Mouse (Mus musculus): Measurements from ENCODE around the gene Rnd3. TPM values are rescaled to one million over a fixed set of nuclear protein-coding genes. Genes with fewer than 3 reads are reported as not detected.

The Rnd3 gene
- polyA plus RNA-seq, 1 experiment from 2014 or later = 142 TPM

DNA sequence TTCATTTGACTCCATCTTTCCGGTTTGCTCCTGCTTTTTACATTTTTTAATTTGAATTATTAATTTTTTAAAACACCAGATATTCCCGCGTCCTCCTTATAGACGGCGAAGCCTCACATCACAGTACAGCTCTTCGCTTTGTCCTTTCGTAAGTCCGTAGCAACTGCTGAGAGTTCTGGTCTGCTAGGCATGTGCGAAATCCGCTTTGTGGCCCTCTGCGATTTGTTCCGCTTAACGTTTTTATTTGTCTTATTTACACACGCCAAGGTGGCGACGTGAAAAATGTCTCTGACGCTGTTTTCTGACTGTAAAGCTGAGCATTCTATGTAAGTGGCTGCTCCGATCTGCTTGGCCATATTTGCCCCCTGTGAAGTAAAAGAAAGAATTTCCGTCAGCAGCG lies 16.7 kb downstream of the Rnd3 start:
- Histone ChIP-seq H3K27ac (no peak overlapping the region), H3K9ac (replicated peaks) (no peak overlapping the region), H3K9me3 (no peaks in the 10 kb centered on the region), H3K27me3 (no peaks in the 10 kb centered on the region), H3K4me3 (replicated peaks) (no peak overlapping the region), H3K36me3 (peaks cover 78% of the 10 kb centered on the region), H3K4me1 (replicated peaks) (0 out of 2 replicates have a peak, but pooled peaks cover under 1% of the 10 kb centered on the region), H3K4me2 (no peak overlapping the region)
- ATAC-seq (ENCODE audit: insufficient number of reproducible peaks, insufficient read depth, low FRiP score, low TSS enrichment, low read depth) = no peak
- 94% methylated on average over 20 of the region's 20 CpGs for WGBS

DNA sequence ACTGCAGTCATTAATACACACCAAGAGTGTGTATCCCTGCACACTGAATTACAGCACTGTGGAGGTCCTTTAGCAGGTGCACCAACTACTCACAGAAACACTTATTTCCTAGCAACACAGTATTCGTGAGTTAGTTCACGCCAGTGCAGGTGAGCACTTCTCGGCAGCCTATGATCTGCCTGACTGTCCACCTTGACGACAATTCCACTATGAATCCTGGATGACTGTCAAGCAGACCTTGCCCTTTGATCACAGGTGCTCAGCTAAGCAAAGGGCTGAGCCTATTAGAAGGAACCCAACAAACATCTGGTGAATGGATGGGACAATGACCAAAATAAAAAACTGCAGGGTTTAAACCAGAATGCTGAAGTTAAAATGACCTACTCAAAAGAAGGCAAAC lies 20.8 kb downstream of the Rnd3 start:
- Histone ChIP-seq H3K9ac (replicated peaks) (no peak overlapping the region), H3K4me2 (no peak overlapping the region), H3K27me3 (no peaks in the 10 kb centered on the region), H3K27ac (no peak overlapping the region), H3K4me1 (replicated peaks) (no peaks in the 10 kb centered on the region), H3K4me3 (replicated peaks) (no peak overlapping the region), H3K36me3 (peaks cover 38% of the 10 kb centered on the region), H3K9me3 (no peaks in the 10 kb centered on the region)
- ATAC-seq (ENCODE audit: insufficient number of reproducible peaks, insufficient read depth, low FRiP score, low TSS enrichment, low read depth) = no peak
- 79% methylated on average over 4 of the region's 4 CpGs for WGBS

DNA sequence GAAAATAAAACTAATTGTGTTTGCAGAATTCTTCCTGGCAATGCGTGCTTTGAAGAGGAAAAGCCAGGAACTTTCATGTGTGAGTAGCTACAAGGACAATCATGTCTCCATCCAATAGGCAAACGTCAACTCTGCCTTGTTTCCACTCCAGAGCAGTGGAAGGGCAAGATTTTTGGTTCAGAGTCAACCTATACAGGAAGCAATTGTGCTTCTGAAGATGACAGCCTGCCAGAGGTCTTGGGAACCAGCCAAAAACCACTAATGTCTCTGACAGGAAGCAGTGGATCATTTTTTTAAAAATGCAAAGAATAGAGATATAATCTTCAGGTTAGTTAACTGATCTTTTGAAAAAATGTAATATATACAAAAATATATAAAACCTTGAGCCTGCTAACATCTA lies 38.6 kb downstream of the Rnd3 start:
- ATAC-seq (ENCODE audit: insufficient number of reproducible peaks, insufficient read depth, low FRiP score, low TSS enrichment, low read depth) = no peak
- no peaks in the 10 kb centered on the region for H3K9me3 ChIP-seq
- H3K36me3 ChIP-seq = no peaks in the 10 kb centered on the region
- H3K27me3 ChIP-seq = no peaks in the 10 kb centered on the region
- no peak overlapping the region for H3K27ac ChIP-seq
- H3K9ac ChIP-seq (replicated peaks) = no peak overlapping the region
- no peak overlapping the region for H3K4me3 ChIP-seq (replicated peaks)
- H3K4me1 ChIP-seq (replicated peaks) = no peaks in the 10 kb centered on the region
- WGBS = 72% methylated on average over 2 of the region's 2 CpGs
- no peak overlapping the region for H3K4me2 ChIP-seq

DNA sequence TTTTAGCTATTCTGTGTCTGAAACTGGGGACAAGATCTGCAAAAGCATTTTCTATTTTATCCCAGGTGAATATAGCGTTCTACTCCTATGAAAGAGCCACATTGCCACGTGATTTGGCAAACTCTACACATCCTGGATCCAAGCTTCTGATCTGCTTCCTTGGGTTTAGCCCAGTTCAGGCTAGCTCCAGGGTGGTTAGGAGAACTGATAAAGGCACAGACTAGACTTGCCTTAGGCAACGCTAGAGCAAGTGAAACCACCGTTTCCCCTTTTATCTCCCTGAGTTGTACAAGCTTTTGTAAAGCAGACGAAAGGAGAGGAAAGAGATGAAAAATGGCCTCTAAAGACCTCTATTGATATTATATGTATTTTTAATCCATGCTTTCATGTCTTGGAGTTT lies 40.3 kb downstream of the Rnd3 start:
- Histone ChIP-seq H3K4me3 (replicated peaks) (no peak overlapping the region), H3K9ac (replicated peaks) (no peak overlapping the region), H3K4me2 (no peak overlapping the region), H3K36me3 (no peaks in the 10 kb centered on the region), H3K27ac (no peak overlapping the region), H3K27me3 (no peaks in the 10 kb centered on the region), H3K4me1 (replicated peaks) (no peaks in the 10 kb centered on the region), H3K9me3 (no peaks in the 10 kb centered on the region)
- WGBS = 71% methylated on average over 5 of the region's 5 CpGs
- ATAC-seq (ENCODE audit: insufficient number of reproducible peaks, insufficient read depth, low FRiP score, low TSS enrichment, low read depth) = no peak

DNA sequence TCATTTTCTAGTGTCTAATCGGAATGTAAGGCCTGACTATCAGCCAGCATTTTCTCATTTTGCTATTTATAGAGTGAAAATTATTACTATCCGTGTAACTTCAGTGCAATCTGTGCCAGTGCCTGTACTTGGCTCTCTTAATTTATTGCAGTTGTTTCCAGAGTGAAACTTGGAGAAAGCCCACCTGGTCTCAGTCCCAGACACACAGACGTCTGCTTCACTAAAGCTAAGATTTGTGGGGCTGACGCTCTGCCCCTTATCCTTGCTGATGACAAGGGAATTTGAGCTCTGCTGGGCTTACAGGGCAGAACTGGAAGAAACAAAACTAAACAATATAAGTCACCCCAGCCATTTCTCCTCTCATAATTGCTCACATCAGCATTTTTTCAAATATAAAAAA lies 47.7 kb downstream of the Rnd3 start:
- no peaks in the 10 kb centered on the region for H3K36me3 ChIP-seq
- no peak for ATAC-seq (ENCODE audit: insufficient number of reproducible peaks, insufficient read depth, low FRiP score, low TSS enrichment, low read depth)
- H3K4me3 ChIP-seq (replicated peaks) = no peak overlapping the region
- 19% methylated on average over 4 of the region's 4 CpGs for WGBS
- no peaks in the 10 kb centered on the region for H3K4me1 ChIP-seq (replicated peaks)
- no peak overlapping the region for H3K4me2 ChIP-seq
- no peaks in the 10 kb centered on the region for H3K27me3 ChIP-seq
- H3K9me3 ChIP-seq = no peaks in the 10 kb centered on the region
- no peak overlapping the region for H3K27ac ChIP-seq
- no peak overlapping the region for H3K9ac ChIP-seq (replicated peaks)

DNA sequence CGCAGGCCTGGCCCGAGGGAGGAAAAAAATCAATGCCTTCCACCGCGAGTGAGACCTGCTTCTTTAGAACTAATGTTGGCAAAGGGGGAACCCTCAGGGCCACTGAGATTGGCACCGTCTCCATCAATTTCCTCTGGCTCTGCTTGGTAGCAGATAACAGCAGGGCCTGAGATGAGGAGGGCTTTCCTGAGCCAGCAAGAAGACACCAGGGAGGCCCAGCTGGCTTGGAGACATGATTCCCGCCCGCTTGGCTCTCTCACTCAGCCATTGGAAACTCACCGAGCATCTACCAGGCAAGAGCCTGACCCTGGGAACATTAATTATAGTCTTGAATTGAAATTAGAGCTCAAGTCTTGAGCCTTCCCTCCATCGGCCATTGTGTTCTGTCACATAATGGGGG lies 48.9 kb downstream of the Rnd3 start:
- H3K9me3 ChIP-seq = no peaks in the 10 kb centered on the region
- no peaks in the 10 kb centered on the region for H3K4me1 ChIP-seq (replicated peaks)
- 76% methylated on average over 9 of the region's 9 CpGs for WGBS
- H3K36me3 ChIP-seq = no peaks in the 10 kb centered on the region
- no peak for ATAC-seq (ENCODE audit: insufficient number of reproducible peaks, insufficient read depth, low FRiP score, low TSS enrichment, low read depth)
- H3K4me3 ChIP-seq (replicated peaks) = no peak overlapping the region
- H3K4me2 ChIP-seq = no peak overlapping the region
- no peaks in the 10 kb centered on the region for H3K27me3 ChIP-seq
- no peak overlapping the region for H3K27ac ChIP-seq
- H3K9ac ChIP-seq (replicated peaks) = no peak overlapping the region

DNA sequence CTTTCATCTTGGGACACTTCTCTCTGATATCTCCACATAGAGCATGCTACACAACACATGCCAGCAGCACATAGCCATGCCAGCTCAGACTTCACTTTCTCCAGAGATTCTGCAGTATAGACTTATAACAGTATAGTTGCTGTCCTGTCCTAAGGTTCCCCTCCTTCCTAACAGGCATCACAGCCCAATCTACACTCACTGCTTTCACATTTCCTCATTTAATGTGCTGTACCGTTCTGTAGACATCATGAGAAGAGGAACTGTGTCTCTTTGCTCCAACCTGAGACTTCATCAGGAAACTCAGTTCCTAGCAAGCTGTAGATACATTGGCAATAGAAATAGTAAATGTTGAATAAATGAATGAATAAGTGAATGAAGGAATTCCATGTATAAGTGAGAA lies 49.7 kb downstream of the Rnd3 start:
- no peak overlapping the region for H3K4me3 ChIP-seq (replicated peaks)
- H3K9ac ChIP-seq (replicated peaks) = no peak overlapping the region
- no peak overlapping the region for H3K27ac ChIP-seq
- no peaks in the 10 kb centered on the region for H3K9me3 ChIP-seq
- H3K4me2 ChIP-seq = no peak overlapping the region
- WGBS = 80% methylated on average over 1 of the region's 1 CpGs
- no peaks in the 10 kb centered on the region for H3K36me3 ChIP-seq
- no peaks in the 10 kb centered on the region for H3K27me3 ChIP-seq
- no peaks in the 10 kb centered on the region for H3K4me1 ChIP-seq (replicated peaks)
- no peak for ATAC-seq (ENCODE audit: insufficient number of reproducible peaks, insufficient read depth, low FRiP score, low TSS enrichment, low read depth)

DNA sequence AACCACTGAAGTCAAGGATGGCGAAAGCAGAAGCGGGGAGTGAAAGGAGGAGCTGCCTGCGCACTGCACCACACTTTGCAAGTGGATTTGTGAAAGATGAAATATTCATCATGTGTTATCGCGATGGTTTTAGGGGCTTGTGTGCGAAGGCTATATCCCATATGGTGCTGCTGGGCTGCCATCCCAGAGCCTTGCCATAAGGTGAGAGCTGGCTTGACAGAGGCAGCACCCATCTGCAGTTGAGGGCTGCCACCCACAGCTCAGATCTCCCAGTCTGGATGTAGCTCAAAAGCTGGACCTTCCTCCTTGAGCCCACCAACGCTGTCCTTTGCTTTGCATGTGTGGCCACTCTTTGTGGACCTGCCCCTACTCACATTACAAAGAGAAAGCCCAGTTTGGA lies 58.2 kb downstream of the Rnd3 start:
- Histone ChIP-seq H3K36me3 (no peaks in the 10 kb centered on the region), H3K4me1 (replicated peaks) (peaks cover 19% of the 10 kb centered on the region), H3K27me3 (no peaks in the 10 kb centered on the region), H3K4me2 (no peak overlapping the region), H3K4me3 (replicated peaks) (no peak overlapping the region), H3K9ac (replicated peaks) (no peak overlapping the region), H3K9me3 (no peaks in the 10 kb centered on the region), H3K27ac (no peak overlapping the region)
- ATAC-seq (ENCODE audit: insufficient number of reproducible peaks, insufficient read depth, low FRiP score, low TSS enrichment, low read depth) = no peak
- 84% methylated on average over 7 of the region's 7 CpGs for WGBS

DNA sequence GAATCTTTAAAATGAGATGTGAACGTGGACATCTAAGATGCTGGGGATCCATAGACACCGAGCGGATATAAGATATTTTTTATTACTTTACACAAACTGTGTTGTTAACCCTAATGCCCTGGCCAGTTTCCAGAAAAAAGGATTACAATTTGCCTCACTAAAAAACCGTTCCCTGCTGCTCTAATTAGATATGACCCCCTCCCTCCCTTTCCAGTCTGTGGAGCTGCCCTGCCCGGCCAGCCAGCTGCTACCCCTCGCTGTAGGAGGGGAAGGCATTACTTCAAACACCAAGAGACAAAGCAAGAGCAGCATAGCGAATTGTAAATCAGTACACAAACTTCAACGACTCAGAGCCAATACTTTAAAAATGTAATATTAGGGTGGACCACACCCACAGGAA lies 58.9 kb downstream of the Rnd3 start:
- Histone ChIP-seq H3K4me1 (replicated peaks) (peaks cover 19% of the 10 kb centered on the region), H3K27me3 (no peaks in the 10 kb centered on the region), H3K9ac (replicated peaks) (no peak overlapping the region), H3K27ac (no peak overlapping the region), H3K4me2 (no peak overlapping the region), H3K4me3 (replicated peaks) (no peak overlapping the region), H3K36me3 (no peaks in the 10 kb centered on the region), H3K9me3 (no peaks in the 10 kb centered on the region)
- WGBS = 22% methylated on average over 8 of the region's 8 CpGs
- no peak for ATAC-seq (ENCODE audit: insufficient number of reproducible peaks, insufficient read depth, low FRiP score, low TSS enrichment, low read depth)

DNA sequence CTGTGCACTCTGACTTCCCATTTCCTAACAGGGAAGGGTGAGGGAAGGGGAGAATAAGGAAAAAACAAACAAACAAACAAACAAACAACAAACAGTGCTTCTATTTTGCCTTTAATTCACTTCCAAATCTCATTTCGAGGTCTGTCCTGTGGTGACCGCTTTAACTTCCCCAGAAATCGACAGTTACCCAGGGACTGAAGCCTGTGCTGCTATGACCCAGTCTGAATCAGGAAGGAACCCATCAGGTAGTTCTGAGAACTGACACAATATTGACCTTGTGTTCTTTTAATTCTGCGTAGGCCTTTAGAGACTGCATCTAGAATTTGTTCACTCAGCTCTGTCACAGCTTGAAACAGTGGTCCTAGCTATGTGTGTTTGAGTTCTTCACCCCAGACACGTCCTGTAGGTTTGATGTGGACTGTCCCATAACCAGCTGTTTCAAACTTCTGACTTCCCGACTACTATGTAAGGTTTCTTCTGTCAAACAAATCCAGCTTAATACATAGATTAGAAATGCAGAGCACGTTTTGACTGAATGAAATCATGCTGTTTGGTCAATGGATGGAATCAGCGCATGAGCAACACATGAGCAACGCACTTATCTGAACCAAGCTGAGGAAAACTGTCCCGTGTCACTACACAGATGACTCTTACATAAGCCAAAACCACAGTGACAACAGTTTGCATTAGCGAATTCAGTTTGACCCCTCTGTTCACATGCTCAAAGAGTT lies 59.9 kb downstream of the Rnd3 start:
- Histone ChIP-seq H3K27me3 (no peaks in the 10 kb centered on the region), H3K9ac (replicated peaks) (no peak overlapping the region), H3K4me1 (replicated peaks) (peaks cover 19% of the 10 kb centered on the region), H3K4me2 (no peak overlapping the region), H3K9me3 (no peaks in the 10 kb centered on the region), H3K27ac (no peak overlapping the region), H3K4me3 (replicated peaks) (no peak overlapping the region), H3K36me3 (no peaks in the 10 kb centered on the region)
- no peak for ATAC-seq (ENCODE audit: insufficient number of reproducible peaks, insufficient read depth, low FRiP score, low TSS enrichment, low read depth)
- WGBS = 85% methylated on average over 11 of the region's 11 CpGs

DNA sequence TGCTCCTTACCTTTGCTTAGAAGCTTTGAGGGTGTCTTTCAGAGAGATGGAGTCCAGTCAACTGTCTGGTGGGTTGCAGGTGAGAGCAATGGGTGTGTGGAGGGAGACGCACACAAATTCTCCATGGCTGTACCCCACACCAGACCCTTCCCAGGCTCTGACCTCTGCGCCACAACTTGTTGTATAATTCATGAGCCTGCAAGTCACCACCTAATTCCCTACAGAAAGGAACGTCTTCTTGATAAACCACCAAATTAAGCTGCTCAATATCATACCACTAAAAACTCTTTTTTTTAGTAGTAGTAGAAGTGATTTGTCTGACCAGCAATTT lies 60.8 kb downstream of the Rnd3 start:
- Histone ChIP-seq H3K4me3 (replicated peaks) (no peak overlapping the region), H3K27me3 (no peaks in the 10 kb centered on the region), H3K36me3 (no peaks in the 10 kb centered on the region), H3K9me3 (no peaks in the 10 kb centered on the region), H3K27ac (no peak overlapping the region), H3K4me1 (replicated peaks) (peaks cover 19% of the 10 kb centered on the region), H3K4me2 (no peak overlapping the region), H3K9ac (replicated peaks) (no peak overlapping the region)
- no peak for ATAC-seq (ENCODE audit: insufficient number of reproducible peaks, insufficient read depth, low FRiP score, low TSS enrichment, low read depth)
- 79% methylated on average over 3 of the region's 3 CpGs for WGBS

Data from limb, embryonic 12.5 days (tissue).